Comparison of ENCODE assay signal across 19 mouse cellular contexts in genomic region chr5:52614686-52615085, GRCm38 (mm10). TPM values are rescaled to one million over a fixed set of nuclear protein-coding genes. Genes with fewer than 3 reads are reported as not detected.
DNase-seq lines count a peak whose midpoint lies in the region; ATAC-seq and TF ChIP-seq lines count a peak whose summit lies in the region.
"Had no signal": no experiment of that assay in that cellular context is flagged by ENCODE, and none has a peak within 500 bp of the region (broad histone marks: within the 10 kb centered on the region; RNA-seq: fewer than 3 reads in every experiment).

No protein-coding gene starts in this region.

- peak; percentile 68 for DNase-seq in gastrocnemius, adult 2 months
- DNase-seq in gastrocnemius, postnatal 4 days (ENCODE audit: low spot score in 2 of 2) = no peak
- peak; percentile 34 for DNase-seq in thymus, postnatal 4 days
- DNase-seq in thymus, adult 18-20 months = no peak
- no peak for DNase-seq in right cerebral cortex, postnatal 25 days
- DNase-seq: B cell, adult 2 months; cerebellum, adult 11-12 months; kidney, adult 2 months; lung, adult 18-20 months; retina, postnatal 1 day; thymus, postnatal 25 days had no signal

- no peak overlapping the region for H3K4me3 ChIP-seq in gastrocnemius, adult 2 months
- no peak overlapping the region for H3K4me3 ChIP-seq in liver, embryonic 15.5 days (replicated peaks)
- no peak overlapping the region for H3K4me3 ChIP-seq in hindbrain, embryonic 13.5 days
- H3K4me3 ChIP-seq: embryonic facial prominence, embryonic 13.5 days; heart, embryonic 15.5 days; hindbrain, embryonic 12.5 days; neural tube, embryonic 15.5 days had no signal

- H3K9me3 ChIP-seq in liver, embryonic 15.5 days (replicated peaks) = no peaks in the 10 kb centered on the region
- H3K9me3 ChIP-seq in hindbrain, embryonic 13.5 days = no peaks in the 10 kb centered on the region
- H3K9me3 ChIP-seq: embryonic facial prominence, embryonic 13.5 days; heart, embryonic 15.5 days; hindbrain, embryonic 12.5 days; neural tube, embryonic 15.5 days had no signal

- TF ChIP-seq CTCF in gastrocnemius, adult 2 months (IDR thresholded peaks at IDR 0.05) = no peak

- no peak overlapping the region for H3K4me2 ChIP-seq in liver, embryonic 15.5 days
- H3K4me2 ChIP-seq in hindbrain, embryonic 13.5 days = no peak overlapping the region
- H3K4me2 ChIP-seq: embryonic facial prominence, embryonic 13.5 days; heart, embryonic 15.5 days; hindbrain, embryonic 12.5 days; neural tube, embryonic 15.5 days had no signal

- 0 out of 2 replicates have a peak, but pooled peaks have one; percentile 40 for ATAC-seq in liver, embryonic 15.5 days (ENCODE audit: insufficient read depth)
- ATAC-seq in hindbrain, embryonic 13.5 days (ENCODE audit: low FRiP score) = no peak
- ATAC-seq in megakaryocyte, adult 5-6 weeks (ENCODE audit: poor library complexity, severe bottlenecking) = no peak

- H3K36me3 ChIP-seq in liver, embryonic 15.5 days (replicated peaks) = no peaks in the 10 kb centered on the region
- H3K36me3 ChIP-seq in hindbrain, embryonic 13.5 days = no peaks in the 10 kb centered on the region
- H3K36me3 ChIP-seq: embryonic facial prominence, embryonic 13.5 days; heart, embryonic 15.5 days; hindbrain, embryonic 12.5 days; neural tube, embryonic 15.5 days had no signal

- peak overlapping the region; percentile 43; the same call in 1 of the 2 replicates for H3K27ac ChIP-seq in gastrocnemius, adult 2 months
- no peak overlapping the region for H3K27ac ChIP-seq in liver, embryonic 15.5 days (replicated peaks)
- no peak overlapping the region for H3K27ac ChIP-seq in hindbrain, embryonic 13.5 days
- H3K27ac ChIP-seq: embryonic facial prominence, embryonic 13.5 days; heart, embryonic 15.5 days; hindbrain, embryonic 12.5 days; macrophage; neural tube, embryonic 15.5 days had no signal

- H3K4me1 ChIP-seq in liver, embryonic 15.5 days (replicated peaks) = peaks cover 7% of the 10 kb centered on the region
- peaks cover 43% of the 10 kb centered on the region for H3K4me1 ChIP-seq in hindbrain, embryonic 13.5 days (replicated peaks)

- 44% methylated on average over 4 of the region's 4 CpGs for WGBS in liver, embryonic 15.5 days (ENCODE audit: insufficient replicate concordance)
- 87% methylated on average over 4 of the region's 4 CpGs for WGBS in hindbrain, embryonic 13.5 days

- H3K9ac ChIP-seq in liver, embryonic 15.5 days = no peak overlapping the region
- no peak overlapping the region for H3K9ac ChIP-seq in hindbrain, embryonic 13.5 days
- H3K9ac ChIP-seq: embryonic facial prominence, embryonic 13.5 days; heart, embryonic 15.5 days; hindbrain, embryonic 12.5 days; neural tube, embryonic 15.5 days had no signal

- intact Hi-C loops in gastrocnemius, adult 2 months (cut with DNase I) = loop anchor here (5.0 kb wide), 1 partner anchor 52 kb away; no protein-coding TSS in a partner anchor

- H3K27me3 ChIP-seq in liver, embryonic 15.5 days = peaks cover 18% of the 10 kb centered on the region
- H3K27me3 ChIP-seq in hindbrain, embryonic 13.5 days = no peaks in the 10 kb centered on the region
- H3K27me3 ChIP-seq: heart, embryonic 15.5 days; hindbrain, embryonic 12.5 days; neural tube, embryonic 15.5 days had no signal

RNA-seq across cellular contexts. Expression of gene Lgi2, which starts 48.4 kb away (rescaled TPM):
- total RNA-seq in gastrocnemius, adult 2 months (2021) = 1 to 10 TPM; 1.0 to 1.3 TPM
- 10 to 100 TPM in 1 of 2 experiments, 1 to 10 TPM in 1; 8.7 to 10.6 TPM for total RNA-seq in gastrocnemius, postnatal 4 days (2021)
- 0.37 and 0.41 TPM in 2 replicates for polyA plus RNA-seq in liver, embryonic 15.5 days (2015; fragmentation: Nextera tagmentation; extraction: Ambion mirVana)
- 2.7 and 3.0 TPM in 2 replicates for polyA plus RNA-seq in hindbrain, embryonic 13.5 days (2015; fragmentation: Nextera tagmentation; extraction: Ambion mirVana)
- total RNA-seq in megakaryocyte, adult 5-6 weeks (2015) = not detected in 2 replicates
- not detected in 2 replicates for total RNA-seq in megakaryocyte, adult 5-6 weeks (2017)
- polyA plus RNA-seq: macrophage had no signal

RNA-seq across cellular contexts. Expression of gene Sepsecs, which starts 54.8 kb away (rescaled TPM):
- 1 to 10 TPM; 6.0 to 7.2 TPM for total RNA-seq in gastrocnemius, adult 2 months (2021)
- total RNA-seq in gastrocnemius, postnatal 4 days (2021) = 1 to 10 TPM; 7.5 TPM
- 7.8 and 8.3 TPM in 2 replicates for polyA plus RNA-seq in liver, embryonic 15.5 days (2015; fragmentation: Nextera tagmentation; extraction: Ambion mirVana)
- polyA plus RNA-seq in hindbrain, embryonic 13.5 days (2015; fragmentation: Nextera tagmentation; extraction: Ambion mirVana) = 7.0 and 7.6 TPM in 2 replicates
- 5.2 and 8.5 TPM in 2 replicates for total RNA-seq in megakaryocyte, adult 5-6 weeks (2015)
- total RNA-seq in megakaryocyte, adult 5-6 weeks (2017) = 9.2 and 9.3 TPM in 2 replicates

Comparison
In these comparisons a context has a peak if more than half of its experiments do, and no peak if none do; other contexts are left out.
1. DNase-seq: peak in gastrocnemius, adult 2 months (single experiment) and thymus, postnatal 4 days (single experiment); none in gastrocnemius, postnatal 4 days (0 of 2), thymus, adult 18-20 months (0 of 2) and right cerebral cortex, postnatal 25 days (single experiment).
2. RNA of gene Lgi2, which starts 48.4 kb away (total RNA-seq): 8.7 to 10.6 TPM in gastrocnemius, postnatal 4 days; 1.0 to 1.3 TPM in gastrocnemius, adult 2 months and not detected in megakaryocyte, adult 5-6 weeks; every median in the first group is over 4 times any median in the second.